Mouse (Mus musculus): Measurements from ENCODE around the gene Shroom3. TPM values are rescaled to one million over a fixed set of nuclear protein-coding genes. Genes with fewer than 3 reads are reported as not detected.

Gene Shroom3
- polyA plus RNA-seq, 1 experiment: 0.57 TPM

GRCm38 (mm10) chr5:92961770-92962231 is 278.6 kb downstream of the Shroom3 start:
- no peaks in the 10 kb centered on the region for H3K27me3 ChIP-seq (ENCODE audit: control insufficient read depth, insufficient read depth, insufficient read length)
- TF ChIP-seq MYOG (IDR thresholded peaks at IDR 0.05; ENCODE audit: control insufficient read depth, extremely low read depth, insufficient read length): no peak
- H3K79me3 ChIP-seq (ENCODE audit: low read depth): no peaks in the 10 kb centered on the region
- peak overlapping the region; percentile 20 for H3ac ChIP-seq (ENCODE audit: control insufficient read depth, insufficient read length, low read depth)
- no peak overlapping the region for H3K4me3 ChIP-seq (ENCODE audit: insufficient read depth, poor library complexity, severe bottlenecking)
- H3K36me3 ChIP-seq (ENCODE audit: control insufficient read depth, insufficient read depth): no peaks in the 10 kb centered on the region
- no peaks in the 10 kb centered on the region for H3K79me2 ChIP-seq (ENCODE audit: control insufficient read depth, insufficient read depth)

- Histone ChIP-seq H3ac (ENCODE audit: control insufficient read depth, insufficient read length, low read depth) (no peak overlapping the region), H3K4me3 (ENCODE audit: insufficient read depth, poor library complexity, severe bottlenecking) (no peak overlapping the region), H3K79me3 (ENCODE audit: low read depth) (no peaks in the 10 kb centered on the region), H3K36me3 (ENCODE audit: control insufficient read depth, insufficient read depth) (no peaks in the 10 kb centered on the region), H3K27me3 (ENCODE audit: control insufficient read depth, insufficient read depth, insufficient read length) (no peaks in the 10 kb centered on the region), H3K79me2 (ENCODE audit: control insufficient read depth, insufficient read depth) (no peaks in the 10 kb centered on the region)
- no peak for TF ChIP-seq FOSL1 (IDR thresholded peaks at IDR 0.05; ENCODE audit: insufficient read depth, low read length, poor library complexity, severe bottlenecking)
- no peak for TF ChIP-seq MYOG (IDR thresholded peaks at IDR 0.05; ENCODE audit: control insufficient read depth, extremely low read depth, insufficient read length)
- no peak for TF ChIP-seq USF1 (IDR thresholded peaks at IDR 0.05; ENCODE audit: low read depth)
- TF ChIP-seq MAX (IDR thresholded peaks at IDR 0.05): no peak
- no peak for TF ChIP-seq MYOD1 (IDR thresholded peaks at IDR 0.05; ENCODE audit: control insufficient read depth, insufficient read length, low read depth)
- no peak for TF ChIP-seq CTCF (IDR thresholded peaks at IDR 0.05; ENCODE audit: control insufficient read depth, insufficient read depth, insufficient read length)
Measured at GRCm38 (mm10) chr5:92964691-92965090, 281.5 kb downstream of the Shroom3 start.

GRCm38 (mm10) chr5:92967143-92967542 is 283.9 kb downstream of the Shroom3 start:
- no peak for TF ChIP-seq CTCF (IDR thresholded peaks at IDR 0.05; ENCODE audit: control insufficient read depth, insufficient read depth, insufficient read length)
- no peak for TF ChIP-seq MYOD1 (IDR thresholded peaks at IDR 0.05; ENCODE audit: control insufficient read depth, insufficient read length, low read depth)
- Histone ChIP-seq H3ac (ENCODE audit: control insufficient read depth, insufficient read length, low read depth) (no peak overlapping the region), H3K27me3 (ENCODE audit: control insufficient read depth, insufficient read depth, insufficient read length) (no peaks in the 10 kb centered on the region), H3K4me3 (ENCODE audit: insufficient read depth, poor library complexity, severe bottlenecking) (no peak overlapping the region), H3K79me3 (ENCODE audit: low read depth) (no peaks in the 10 kb centered on the region), H3K36me3 (ENCODE audit: control insufficient read depth, insufficient read depth) (no peaks in the 10 kb centered on the region), H3K79me2 (ENCODE audit: control insufficient read depth, insufficient read depth) (no peaks in the 10 kb centered on the region)

GRCm38 (mm10) chr5:92967906-92968305 is 284.7 kb downstream of the Shroom3 start:
- Histone ChIP-seq H3K4me3 (ENCODE audit: insufficient read depth, poor library complexity, severe bottlenecking) (no peak overlapping the region), H3ac (ENCODE audit: control insufficient read depth, insufficient read length, low read depth) (no peak overlapping the region), H3K79me2 (ENCODE audit: control insufficient read depth, insufficient read depth) (no peaks in the 10 kb centered on the region), H3K79me3 (ENCODE audit: low read depth) (no peaks in the 10 kb centered on the region), H3K27me3 (ENCODE audit: control insufficient read depth, insufficient read depth, insufficient read length) (no peaks in the 10 kb centered on the region), H3K36me3 (ENCODE audit: control insufficient read depth, insufficient read depth) (no peaks in the 10 kb centered on the region)
- no peak for TF ChIP-seq MYOG (IDR thresholded peaks at IDR 0.05; ENCODE audit: control insufficient read depth, extremely low read depth, insufficient read length)
- TF ChIP-seq MAX (IDR thresholded peaks at IDR 0.05): no peak
- TF ChIP-seq CTCF (IDR thresholded peaks at IDR 0.05; ENCODE audit: control insufficient read depth, insufficient read depth, insufficient read length): no peak
- TF ChIP-seq MYOD1 (IDR thresholded peaks at IDR 0.05; ENCODE audit: control insufficient read depth, insufficient read length, low read depth): no peak
- no peak for TF ChIP-seq CEBPB (IDR thresholded peaks at IDR 0.05; ENCODE audit: low read depth)
- no peak for TF ChIP-seq FOSL1 (IDR thresholded peaks at IDR 0.05; ENCODE audit: insufficient read depth, low read length, poor library complexity, severe bottlenecking)
- no peak for TF ChIP-seq USF1 (IDR thresholded peaks at IDR 0.05; ENCODE audit: low read depth)

GRCm38 (mm10) chr5:92969443-92969842 is 286.2 kb downstream of the Shroom3 start:
- H3ac ChIP-seq (ENCODE audit: control insufficient read depth, insufficient read length, low read depth): no peak overlapping the region
- H3K36me3 ChIP-seq (ENCODE audit: control insufficient read depth, insufficient read depth): no peaks in the 10 kb centered on the region
- no peak overlapping the region for H3K4me3 ChIP-seq (ENCODE audit: insufficient read depth, poor library complexity, severe bottlenecking)
- H3K79me2 ChIP-seq (ENCODE audit: control insufficient read depth, insufficient read depth): no peaks in the 10 kb centered on the region
- no peak for TF ChIP-seq MYOG (IDR thresholded peaks at IDR 0.05; ENCODE audit: control insufficient read depth, extremely low read depth, insufficient read length)
- no peak for TF ChIP-seq CTCF (IDR thresholded peaks at IDR 0.05; ENCODE audit: control insufficient read depth, insufficient read depth, insufficient read length)
- no peak for TF ChIP-seq MYOD1 (IDR thresholded peaks at IDR 0.05; ENCODE audit: control insufficient read depth, insufficient read length, low read depth)
- TF ChIP-seq MAX (IDR thresholded peaks at IDR 0.05): no peak
- TF ChIP-seq USF1 (IDR thresholded peaks at IDR 0.05; ENCODE audit: low read depth): no peak
- no peak for TF ChIP-seq FOSL1 (IDR thresholded peaks at IDR 0.05; ENCODE audit: insufficient read depth, low read length, poor library complexity, severe bottlenecking)
- TF ChIP-seq CEBPB (IDR thresholded peaks at IDR 0.05; ENCODE audit: low read depth): no peak
- H3K79me3 ChIP-seq (ENCODE audit: low read depth): no peaks in the 10 kb centered on the region
- H3K27me3 ChIP-seq (ENCODE audit: control insufficient read depth, insufficient read depth, insufficient read length): no peaks in the 10 kb centered on the region

- H3K36me3 ChIP-seq (ENCODE audit: control insufficient read depth, insufficient read depth): no peaks in the 10 kb centered on the region
- no peaks in the 10 kb centered on the region for H3K79me3 ChIP-seq (ENCODE audit: low read depth)
- H3ac ChIP-seq (ENCODE audit: control insufficient read depth, insufficient read length, low read depth): no peak overlapping the region
- no peak for TF ChIP-seq CEBPB (IDR thresholded peaks at IDR 0.05; ENCODE audit: low read depth)
- no peak for TF ChIP-seq USF1 (IDR thresholded peaks at IDR 0.05; ENCODE audit: low read depth)
- no peak for TF ChIP-seq MAX (IDR thresholded peaks at IDR 0.05)
- no peak for TF ChIP-seq CTCF (IDR thresholded peaks at IDR 0.05; ENCODE audit: control insufficient read depth, insufficient read depth, insufficient read length)
- TF ChIP-seq MYOG (IDR thresholded peaks at IDR 0.05; ENCODE audit: control insufficient read depth, extremely low read depth, insufficient read length): no peak
- no peak for TF ChIP-seq FOSL1 (IDR thresholded peaks at IDR 0.05; ENCODE audit: insufficient read depth, low read length, poor library complexity, severe bottlenecking)
- no peak for TF ChIP-seq MYOD1 (IDR thresholded peaks at IDR 0.05; ENCODE audit: control insufficient read depth, insufficient read length, low read depth)
- H3K27me3 ChIP-seq (ENCODE audit: control insufficient read depth, insufficient read depth, insufficient read length): no peaks in the 10 kb centered on the region
- no peak overlapping the region for H3K4me3 ChIP-seq (ENCODE audit: insufficient read depth, poor library complexity, severe bottlenecking)
- no peaks in the 10 kb centered on the region for H3K79me2 ChIP-seq (ENCODE audit: control insufficient read depth, insufficient read depth)
Measured at GRCm38 (mm10) chr5:92969926-92970325, 286.7 kb downstream of the Shroom3 start.
